Mouse (Mus musculus): ENCODE results near the gene Stk40.
"Not testable (repeated sequence)": the region's sequence is repeated elsewhere in the genome, so short reads cannot be mapped to it uniquely, and the experiment has no call there.

DNA sequence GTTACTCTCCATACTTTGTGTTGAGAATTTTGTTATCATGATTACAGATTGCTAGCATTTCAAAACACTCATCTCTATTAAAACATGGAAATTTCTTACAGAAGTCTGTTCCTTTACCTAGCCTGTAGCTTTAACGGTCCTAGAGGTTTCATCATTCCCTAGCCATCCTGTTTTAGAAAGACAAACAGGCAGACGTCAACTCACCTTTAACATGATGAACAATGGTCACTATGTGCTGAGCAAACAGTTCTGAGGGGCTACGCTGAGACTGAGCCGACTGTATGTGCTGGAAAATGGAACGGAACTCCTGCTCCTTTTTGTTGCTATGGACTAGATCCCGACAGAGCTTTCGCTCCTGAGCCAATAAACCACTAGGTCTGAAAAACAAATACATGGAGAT is 72.2 kb downstream of the Stk40 start:
- TF ChIP-seq GATA1 (IDR thresholded peaks at IDR 0.05; ENCODE audit: borderline replicate concordance, low read length); FLI1 (IDR thresholded peaks at IDR 0.05; ENCODE audit: low read length): not testable (repeated sequence)
